Mouse (Mus musculus): ENCODE measurements around the gene Pvalb. TPM values are rescaled to one million over a fixed set of nuclear protein-coding genes. Genes with fewer than 3 reads are reported as not detected.

Gene Pvalb
- polyA plus RNA-seq, 1 experiment from 2014 or later: 0.21 TPM

DNA sequence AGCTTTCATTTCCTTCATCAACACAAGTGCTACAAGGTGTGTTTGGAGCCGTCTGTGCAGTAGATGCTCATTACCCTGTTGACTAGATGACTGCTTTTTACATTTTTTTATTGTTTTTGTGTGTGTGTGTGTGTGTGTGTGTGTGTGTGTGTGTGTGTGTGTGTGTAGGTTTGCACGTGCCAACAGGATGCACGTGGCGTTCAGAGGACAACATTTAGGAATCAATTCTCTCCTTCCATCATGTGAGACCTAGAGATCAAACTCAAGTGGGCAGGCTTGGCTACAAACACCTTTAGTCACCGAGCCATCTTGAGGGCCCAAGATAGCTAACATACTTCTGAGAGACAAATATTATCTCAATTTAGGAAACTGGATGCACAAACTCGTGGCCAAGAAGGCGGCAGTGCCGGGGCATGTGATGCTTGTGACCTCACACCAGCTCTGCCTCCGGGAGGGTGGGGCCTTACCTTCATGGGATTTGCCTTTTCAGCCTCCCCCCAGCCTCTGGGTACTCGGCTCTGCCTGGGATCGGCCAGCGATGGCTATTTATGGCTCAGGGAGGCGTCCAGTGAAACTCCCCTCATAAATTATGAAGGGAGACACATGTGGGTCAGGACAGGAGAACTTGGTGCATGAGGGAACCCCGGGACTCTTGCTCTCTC is 33.9 kb upstream of the Pvalb start:
- Histone ChIP-seq H3K27ac (ENCODE audit: low read length) (no peak overlapping the region), H3K4me3 (ENCODE audit: low read length) (no peak overlapping the region), H3K9ac (ENCODE audit: low read length) (no peak overlapping the region), H3K4me2 (ENCODE audit: low read depth, low read length) (no peak overlapping the region), H3K4me1 (replicated peaks; ENCODE audit: control insufficient read depth, insufficient read depth, low read length) (peaks cover 5% of the 10 kb centered on the region; the same call in 1 of the 2 replicates), H3K9me3 (ENCODE audit: control insufficient read depth, low read length) (no peaks in the 10 kb centered on the region), H3K27me3 (ENCODE audit: control insufficient read depth, insufficient read depth, low read depth, low read length) (no peaks in the 10 kb centered on the region), H3K36me3 (ENCODE audit: control insufficient read depth, insufficient read depth, low read length) (no peaks in the 10 kb centered on the region)
- ATAC-seq (ENCODE audit: low read depth): no peak
- WGBS: 49% methylated on average over 14 of the region's 14 CpGs

DNA sequence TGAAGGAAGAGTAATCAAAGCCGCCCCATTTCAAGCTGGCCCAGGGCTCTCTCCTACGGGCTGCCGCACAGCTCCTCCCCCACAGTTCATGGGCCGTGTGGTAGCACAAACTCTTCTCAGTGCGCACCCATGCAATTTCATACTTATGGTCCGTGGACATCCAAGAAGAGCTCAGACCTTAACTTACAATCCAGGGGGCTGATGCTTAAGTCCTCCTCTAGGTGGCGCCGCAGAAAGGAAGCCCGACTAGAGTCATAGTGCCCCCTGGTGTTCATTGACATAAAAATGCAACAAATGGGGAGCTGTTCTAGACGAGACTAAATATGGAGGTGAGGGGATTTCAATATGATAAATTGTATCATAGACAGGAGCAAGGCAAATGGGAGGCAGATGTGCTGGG is 33.3 kb upstream of the Pvalb start:
- Histone ChIP-seq H3K4me2 (ENCODE audit: low read depth, low read length) (no peak overlapping the region), H3K4me3 (ENCODE audit: low read length) (no peak overlapping the region), H3K9ac (ENCODE audit: low read length) (no peak overlapping the region), H3K27me3 (ENCODE audit: control insufficient read depth, insufficient read depth, low read depth, low read length) (no peaks in the 10 kb centered on the region), H3K36me3 (ENCODE audit: control insufficient read depth, insufficient read depth, low read length) (no peaks in the 10 kb centered on the region), H3K9me3 (ENCODE audit: control insufficient read depth, low read length) (no peaks in the 10 kb centered on the region), H3K27ac (ENCODE audit: low read length) (no peak overlapping the region), H3K4me1 (replicated peaks; ENCODE audit: control insufficient read depth, insufficient read depth, low read length) (peaks cover 5% of the 10 kb centered on the region; the same call in 1 of the 2 replicates)
- ATAC-seq (ENCODE audit: low read depth): no peak
- 14% methylated on average over 10 of the region's 10 CpGs for WGBS

GRCm38 (mm10) chr15:78234823-78235509 is 28.8 kb upstream of the Pvalb start:
- ATAC-seq (ENCODE audit: low read depth): no peak
- peaks cover 4% of the 10 kb centered on the region; the same call in 1 of the 2 replicates for H3K4me1 ChIP-seq (replicated peaks; ENCODE audit: control insufficient read depth, insufficient read depth, low read length)
- no peaks in the 10 kb centered on the region for H3K9me3 ChIP-seq (ENCODE audit: control insufficient read depth, low read length)
- no peaks in the 10 kb centered on the region for H3K36me3 ChIP-seq (ENCODE audit: control insufficient read depth, insufficient read depth, low read length)
- WGBS: 69% methylated on average over 5 of the region's 5 CpGs
- H3K4me3 ChIP-seq (ENCODE audit: low read length): no peak overlapping the region
- H3K4me2 ChIP-seq (ENCODE audit: low read depth, low read length): no peak overlapping the region
- H3K27ac ChIP-seq (ENCODE audit: low read length): no peak overlapping the region
- no peaks in the 10 kb centered on the region for H3K27me3 ChIP-seq (ENCODE audit: control insufficient read depth, insufficient read depth, low read depth, low read length)
- no peak overlapping the region for H3K9ac ChIP-seq (ENCODE audit: low read length)

GRCm38 (mm10) chr15:78231346-78232331 is 25.4 kb upstream of the Pvalb start:
- Histone ChIP-seq H3K36me3 (ENCODE audit: control insufficient read depth, insufficient read depth, low read length) (no peaks in the 10 kb centered on the region), H3K9me3 (ENCODE audit: control insufficient read depth, low read length) (no peaks in the 10 kb centered on the region), H3K9ac (ENCODE audit: low read length) (no peak overlapping the region), H3K4me2 (ENCODE audit: low read depth, low read length) (peak overlapping the region; percentile 0; the same call in 1 of the 2 replicates), H3K4me3 (ENCODE audit: low read length) (no peak overlapping the region), H3K27me3 (ENCODE audit: control insufficient read depth, insufficient read depth, low read depth, low read length) (no peaks in the 10 kb centered on the region), H3K4me1 (replicated peaks; ENCODE audit: control insufficient read depth, insufficient read depth, low read length) (peaks cover 4% of the 10 kb centered on the region; the same call in 1 of the 2 replicates), H3K27ac (ENCODE audit: low read length) (no peak overlapping the region)
- WGBS: 7% methylated on average over 13 of the region's 13 CpGs
- ATAC-seq (ENCODE audit: low read depth): no peak

GRCm38 (mm10) chr15:78227816-78228215 is 21.6 kb upstream of the Pvalb start:
- Histone ChIP-seq H3K9ac (ENCODE audit: low read length) (no peak overlapping the region), H3K4me1 (replicated peaks; ENCODE audit: control insufficient read depth, insufficient read depth, low read length) (peaks cover 4% of the 10 kb centered on the region; the same call in 1 of the 2 replicates), H3K4me2 (ENCODE audit: low read depth, low read length) (no peak overlapping the region), H3K36me3 (ENCODE audit: control insufficient read depth, insufficient read depth, low read length) (no peaks in the 10 kb centered on the region), H3K27me3 (ENCODE audit: control insufficient read depth, insufficient read depth, low read depth, low read length) (no peaks in the 10 kb centered on the region), H3K9me3 (ENCODE audit: control insufficient read depth, low read length) (no peaks in the 10 kb centered on the region), H3K4me3 (ENCODE audit: low read length) (no peak overlapping the region), H3K27ac (ENCODE audit: low read length) (no peak overlapping the region)
- no peak for ATAC-seq (ENCODE audit: low read depth)
- WGBS: 83% methylated on average over 12 of the region's 12 CpGs

GRCm38 (mm10) chr15:78215269-78215668 is 9.1 kb upstream of the Pvalb start:
- WGBS: 75% methylated on average over 9 of the region's 9 CpGs
- H3K9ac ChIP-seq (ENCODE audit: low read length): no peak overlapping the region
- H3K36me3 ChIP-seq (ENCODE audit: control insufficient read depth, insufficient read depth, low read length): no peaks in the 10 kb centered on the region
- H3K4me3 ChIP-seq (ENCODE audit: low read length): no peak overlapping the region
- no peaks in the 10 kb centered on the region for H3K4me1 ChIP-seq (replicated peaks; ENCODE audit: control insufficient read depth, insufficient read depth, low read length)
- no peak overlapping the region for H3K4me2 ChIP-seq (ENCODE audit: low read depth, low read length)
- no peak overlapping the region for H3K27ac ChIP-seq (ENCODE audit: low read length)
- ATAC-seq (ENCODE audit: low read depth): no peak
- no peaks in the 10 kb centered on the region for H3K27me3 ChIP-seq (ENCODE audit: control insufficient read depth, insufficient read depth, low read depth, low read length)
- no peaks in the 10 kb centered on the region; the same call in 1 of the 2 replicates for H3K9me3 ChIP-seq (ENCODE audit: control insufficient read depth, low read length)

DNA sequence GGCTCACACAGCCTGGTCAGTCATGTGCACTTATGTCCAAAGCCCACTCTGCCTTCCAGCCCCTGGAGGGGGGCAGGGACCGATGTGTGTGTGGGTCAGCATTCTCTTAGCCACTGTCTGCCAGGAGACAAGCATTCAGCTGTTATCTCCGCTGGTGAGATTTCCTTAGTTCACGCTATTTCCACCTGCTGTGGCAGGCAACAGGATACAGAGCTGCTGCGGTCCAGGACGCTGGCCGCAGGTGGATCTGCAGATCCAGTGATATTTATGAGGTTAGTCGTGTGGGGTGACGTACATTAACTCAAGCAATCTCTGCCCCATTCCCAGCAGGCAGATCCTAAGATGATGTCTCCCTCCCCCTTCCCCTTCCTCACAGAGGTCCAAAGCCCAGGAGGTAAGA is 5.2 kb upstream of the Pvalb start:
- Histone ChIP-seq H3K27me3 (ENCODE audit: control insufficient read depth, insufficient read depth, low read depth, low read length) (peaks cover 2% of the 10 kb centered on the region), H3K36me3 (ENCODE audit: control insufficient read depth, insufficient read depth, low read length) (no peaks in the 10 kb centered on the region), H3K4me2 (ENCODE audit: low read depth, low read length) (no peak overlapping the region), H3K9me3 (ENCODE audit: control insufficient read depth, low read length) (no peaks in the 10 kb centered on the region; the same call in 1 of the 2 replicates), H3K4me3 (ENCODE audit: low read length) (no peak overlapping the region), H3K27ac (ENCODE audit: low read length) (no peak overlapping the region), H3K9ac (ENCODE audit: low read length) (no peak overlapping the region), H3K4me1 (replicated peaks; ENCODE audit: control insufficient read depth, insufficient read depth, low read length) (no peaks in the 10 kb centered on the region)
- WGBS: 75% methylated on average over 8 of the region's 8 CpGs
- no peak for ATAC-seq (ENCODE audit: low read depth)

GRCm38 (mm10) chr15:78210203-78210602 is 4.0 kb upstream of the Pvalb start:
- Histone ChIP-seq H3K9ac (ENCODE audit: low read length) (no peak overlapping the region), H3K4me3 (ENCODE audit: low read length) (no peak overlapping the region), H3K36me3 (ENCODE audit: control insufficient read depth, insufficient read depth, low read length) (no peaks in the 10 kb centered on the region), H3K27me3 (ENCODE audit: control insufficient read depth, insufficient read depth, low read depth, low read length) (peaks cover 8% of the 10 kb centered on the region), H3K4me1 (replicated peaks; ENCODE audit: control insufficient read depth, insufficient read depth, low read length) (no peaks in the 10 kb centered on the region), H3K27ac (ENCODE audit: low read length) (no peak overlapping the region), H3K4me2 (ENCODE audit: low read depth, low read length) (no peak overlapping the region), H3K9me3 (ENCODE audit: control insufficient read depth, low read length) (no peaks in the 10 kb centered on the region; the same call in 1 of the 2 replicates)
- WGBS: 77% methylated on average over 4 of the region's 4 CpGs
- ATAC-seq (ENCODE audit: low read depth): no peak

DNA sequence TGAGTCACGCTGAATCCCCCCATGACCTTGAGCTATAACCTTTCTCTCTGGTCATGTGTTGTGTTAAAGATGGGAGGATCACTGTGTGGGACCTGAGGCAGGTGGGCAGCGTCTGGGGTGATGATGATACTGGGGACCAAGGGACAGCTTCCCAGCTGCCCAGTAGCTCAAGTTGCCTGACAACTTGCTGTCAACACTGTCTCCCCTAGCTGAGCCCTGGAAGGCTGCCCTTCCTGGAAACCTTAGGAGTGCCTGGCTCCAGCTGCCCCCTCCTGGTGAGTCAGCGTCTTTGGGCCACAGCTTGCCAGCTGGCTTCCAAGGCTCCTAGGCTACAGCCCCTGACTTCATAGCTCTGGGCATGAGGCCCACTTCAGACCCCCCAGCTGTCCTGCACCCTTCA is 1.0 kb downstream of the Pvalb start:
- Histone ChIP-seq H3K4me2 (ENCODE audit: low read depth, low read length) (no peak overlapping the region), H3K9me3 (ENCODE audit: control insufficient read depth, low read length) (no peaks in the 10 kb centered on the region; the same call in 1 of the 2 replicates), H3K27me3 (ENCODE audit: control insufficient read depth, insufficient read depth, low read depth, low read length) (peaks cover 42% of the 10 kb centered on the region), H3K9ac (ENCODE audit: low read length) (no peak overlapping the region), H3K4me1 (replicated peaks; ENCODE audit: control insufficient read depth, insufficient read depth, low read length) (no peaks in the 10 kb centered on the region), H3K36me3 (ENCODE audit: control insufficient read depth, insufficient read depth, low read length) (no peaks in the 10 kb centered on the region), H3K27ac (ENCODE audit: low read length) (no peak overlapping the region), H3K4me3 (ENCODE audit: low read length) (no peak overlapping the region)
- 36% methylated on average over 3 of the region's 3 CpGs for WGBS
- ATAC-seq (ENCODE audit: low read depth): no peak
